Mouse (Mus musculus) cerebellum, adult 2 months (tissue): Measurements from ENCODE around the gene Nadk. TPM values are rescaled to one million over a fixed set of nuclear protein-coding genes. Genes with fewer than 3 reads are reported as not detected.
A peak's percentile ranks its signal among the peaks of the same experiment; 100 is the strongest.

Experiments
- DNase-seq, 2 experiments: peaks; one replicate each; pipeline ENCODE4 v3.0.0; 2021
- H3K27ac ChIP-seq: fragments of 200-500 bp; 2 replicates; pipeline ENCODE4 v1.5.1; 2012; ENCODE audit warnings: low read length, control low read depth, inconsistent platforms; ENCODE audit not compliant: insufficient read depth
- H3K27me3 ChIP-seq: fragments of 200-500 bp; 2 replicates; pipeline ENCODE4 v1.6.1; 2012; ENCODE audit warnings: inconsistent platforms, mild to moderate bottlenecking, low read length, moderate library complexity; ENCODE audit not compliant: control insufficient read depth, insufficient read depth
- H3K4me1 ChIP-seq: fragments of 200-500 bp; 2 replicates; pipeline ENCODE4 v1.6.1; 2011; ENCODE audit warnings: low read length; ENCODE audit not compliant: control insufficient read depth, insufficient read depth
- H3K4me3 ChIP-seq: fragments of 200-500 bp; replicated peaks from 2 replicates; pipeline ENCODE3; 2011; ENCODE audit warnings: mild to moderate bottlenecking, low read depth, low read length, control low read depth; ENCODE audit not compliant: insufficient read depth
- CTCF ChIP-seq: fragments of 200-500 bp; IDR thresholded peaks from 2 replicates; pipeline ENCODE4 v1.5.1; 2011; ENCODE audit warnings: low read depth, mild to moderate bottlenecking, control low read depth, low read length, moderate library complexity, borderline replicate concordance; ENCODE audit not compliant: insufficient read depth
- POLR2A ChIP-seq: fragments of 200-500 bp; IDR thresholded peaks from 2 replicates; pipeline ENCODE4 v1.6.1; 2011; ENCODE audit warnings: low read length, control low read depth, borderline replicate concordance; ENCODE audit not compliant: insufficient read depth
- WGBS: fragments of 180-500 bp; shearing (Covaris S2); methylation state at CpG from one replicate; pipeline ENCODE4 v1.1.7; 2018; 5-methylcytosine and 5-hydroxymethylcytosine counted together
- polyA plus RNA-seq: library from polyadenylated mRNA; depleted of rRNA; stranded (reverse); fragments of >200 nt; gene quantifications from 2 replicates; pipeline ENCODE4 v1.2.3, GENCODE M21; 2012

Nadk gene
- polyA plus RNA-seq, 1 experiment: 59.0 TPM

DNA sequence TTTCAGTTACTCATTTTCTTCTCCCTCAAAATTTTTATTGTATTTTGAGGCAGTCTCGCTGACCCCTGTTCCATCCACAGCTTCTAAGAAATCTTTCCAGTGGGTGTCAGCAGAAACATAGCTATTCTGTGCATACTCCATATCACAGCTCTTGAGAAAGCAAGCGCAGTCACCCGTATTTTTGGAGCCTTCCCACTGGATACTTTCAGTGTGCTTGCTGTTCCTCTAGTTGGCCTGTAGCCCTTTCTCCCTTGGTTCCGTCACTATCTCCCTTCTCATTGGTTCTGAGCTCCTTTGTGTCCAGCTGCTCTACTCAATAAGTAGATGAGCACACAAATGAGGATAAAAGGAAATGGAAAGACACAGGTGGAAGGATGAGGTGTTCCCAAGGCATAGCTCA is 11.1 kb upstream of the Nadk start:
- 68% methylated on average over 4 of the region's 4 CpGs for WGBS
- Histone ChIP-seq H3K27ac (peak overlapping the region; percentile 48), H3K27me3 (no peaks in the 10 kb centered on the region), H3K4me1 (peaks cover 27% of the 10 kb centered on the region), H3K4me3 (no peak overlapping the region)
- TF ChIP-seq CTCF (no peak), POLR2A (no peak)
- no peak for DNase-seq

DNA sequence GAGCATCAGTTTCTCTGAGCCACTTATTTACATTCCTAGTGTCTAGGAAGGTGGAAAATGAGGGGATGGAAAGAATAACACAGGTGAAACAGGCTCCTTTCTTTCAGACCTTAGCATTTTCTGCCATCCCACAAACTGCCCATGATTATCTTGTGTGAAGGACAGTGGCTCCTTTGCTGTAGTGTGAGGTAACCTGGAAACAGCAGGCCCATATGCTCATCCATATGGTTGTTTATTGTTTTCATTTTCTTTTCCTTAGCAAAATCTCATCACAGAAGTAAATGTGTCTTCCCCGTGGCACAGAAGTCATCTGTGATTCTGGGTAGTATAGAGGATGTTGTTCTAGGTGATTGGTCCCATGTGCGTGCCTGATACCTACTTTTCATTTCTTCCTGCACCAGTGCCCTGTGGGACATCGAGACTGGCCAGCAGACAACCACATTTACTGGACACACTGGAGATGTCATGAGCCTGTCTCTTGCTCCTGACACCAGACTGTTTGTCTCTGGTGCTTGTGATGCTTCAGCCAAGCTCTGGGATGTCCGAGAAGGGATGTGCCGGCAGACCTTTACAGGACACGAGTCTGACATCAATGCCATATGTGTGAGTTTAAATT is 9.2 kb upstream of the Nadk start:
- 13% methylated on average over 6 of the region's 6 CpGs for WGBS
- TF ChIP-seq POLR2A (no peak), CTCF (no peak)
- H3K27me3 ChIP-seq: no peaks in the 10 kb centered on the region
- H3K4me3 ChIP-seq: no peak overlapping the region
- H3K27ac ChIP-seq: peak overlapping the region; percentile 87
- H3K4me1 ChIP-seq: peaks cover 27% of the 10 kb centered on the region
- DNase-seq: peak; percentile 64 to 74

DNA sequence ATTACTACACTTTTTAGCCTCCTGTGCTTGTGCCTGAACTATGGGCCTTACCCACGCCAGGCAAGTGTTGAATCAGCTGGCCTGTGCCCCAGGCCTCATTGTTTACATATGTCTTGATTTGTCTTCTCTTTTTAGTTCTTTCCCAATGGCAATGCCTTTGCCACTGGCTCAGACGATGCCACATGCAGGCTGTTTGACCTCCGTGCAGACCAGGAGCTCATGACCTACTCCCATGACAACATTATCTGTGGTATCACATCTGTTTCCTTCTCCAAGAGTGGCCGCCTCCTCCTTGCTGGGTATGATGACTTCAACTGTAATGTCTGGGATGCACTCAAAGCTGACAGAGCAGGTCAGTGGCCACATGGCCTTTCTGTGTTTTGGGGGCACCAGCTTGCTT is 7.3 kb upstream of the Nadk start:
- Histone ChIP-seq H3K4me3 (no peak overlapping the region), H3K27me3 (no peaks in the 10 kb centered on the region), H3K4me1 (peaks cover 27% of the 10 kb centered on the region), H3K27ac (peak overlapping the region; percentile 72)
- no peak for DNase-seq
- TF ChIP-seq CTCF (no peak), POLR2A (no peak)
- 80% methylated on average over 4 of the region's 4 CpGs for WGBS

DNA sequence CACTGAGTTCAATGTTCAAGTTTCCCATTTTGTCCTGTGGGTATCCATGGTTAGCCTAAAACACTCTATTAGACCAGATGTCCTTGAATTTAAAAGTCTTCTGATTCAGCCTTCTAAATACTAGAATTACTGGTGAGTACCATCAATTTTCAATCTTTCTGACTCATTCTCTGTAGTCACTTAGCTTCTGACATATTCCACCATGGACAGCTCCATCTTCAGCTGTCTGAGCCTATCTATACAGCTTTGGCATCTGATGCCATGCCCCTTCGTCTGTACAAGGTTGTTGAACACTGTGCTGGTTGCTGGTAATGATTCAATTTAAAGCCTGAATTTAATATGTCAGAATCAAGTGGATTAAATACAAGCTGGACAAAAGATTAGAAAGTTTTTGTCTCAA is 6.7 kb upstream of the Nadk start:
- no peak for TF ChIP-seq POLR2A
- TF ChIP-seq CTCF: no peak
- peaks cover 27% of the 10 kb centered on the region for H3K4me1 ChIP-seq
- no peak overlapping the region for H3K4me3 ChIP-seq
- WGBS: 52% methylated on average over 1 of the region's 1 CpGs
- no peak overlapping the region for H3K27ac ChIP-seq
- no peaks in the 10 kb centered on the region for H3K27me3 ChIP-seq
- no peak for DNase-seq

DNA sequence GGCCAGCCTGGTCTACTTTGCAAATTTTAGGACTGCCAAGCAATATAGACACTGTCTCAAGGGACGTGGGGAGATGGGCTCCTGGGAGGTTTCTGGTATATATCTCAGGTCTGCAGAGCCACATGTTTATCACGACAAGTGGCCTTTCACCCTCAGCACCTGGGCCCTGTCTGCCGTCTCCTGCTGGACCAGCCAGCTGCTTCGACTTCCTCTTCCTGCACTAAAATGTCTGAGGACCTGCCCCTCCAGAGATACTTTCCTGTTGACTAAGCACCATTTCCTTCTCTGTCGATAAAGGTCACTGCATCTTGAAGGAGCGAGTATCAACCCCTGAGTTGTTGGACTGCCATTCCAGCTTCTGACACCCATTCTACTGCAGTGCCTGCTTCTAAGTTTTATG is 2.7 kb upstream of the Nadk start:
- H3K4me1 ChIP-seq: peaks cover 11% of the 10 kb centered on the region
- no peak overlapping the region for H3K4me3 ChIP-seq
- TF ChIP-seq POLR2A (no peak), CTCF (no peak)
- H3K27ac ChIP-seq: no peak overlapping the region
- WGBS: 79% methylated on average over 6 of the region's 6 CpGs
- H3K27me3 ChIP-seq: no peaks in the 10 kb centered on the region
- DNase-seq: peak in 1 of 2 experiments; percentile 4

DNA sequence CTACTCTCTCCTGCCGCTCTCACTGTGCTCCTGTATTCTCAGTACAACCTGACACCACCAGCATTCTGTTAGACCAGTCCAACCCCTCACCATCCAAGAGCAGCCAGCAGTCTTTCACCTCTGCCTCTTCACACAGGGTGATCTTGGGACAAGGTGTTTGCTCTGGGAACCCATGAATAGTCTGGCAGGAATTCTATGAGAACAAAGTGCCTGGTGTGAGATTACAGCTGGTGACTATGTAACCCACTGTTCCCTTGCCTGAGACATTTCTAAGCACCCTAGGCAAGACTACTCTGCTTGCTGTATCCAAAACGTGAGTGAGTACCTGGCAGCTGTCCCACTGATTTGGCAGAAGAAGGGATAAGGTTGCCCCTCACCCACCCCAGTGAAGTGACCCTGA is 1.2 kb upstream of the Nadk start:
- Histone ChIP-seq H3K4me3 (no peak overlapping the region), H3K4me1 (peaks cover 9% of the 10 kb centered on the region; the same call in 1 of the 2 replicates), H3K27me3 (no peaks in the 10 kb centered on the region), H3K27ac (no peak overlapping the region)
- 48% methylated on average over 2 of the region's 2 CpGs for WGBS
- TF ChIP-seq POLR2A (no peak), CTCF (no peak)
- DNase-seq: no peak

DNA sequence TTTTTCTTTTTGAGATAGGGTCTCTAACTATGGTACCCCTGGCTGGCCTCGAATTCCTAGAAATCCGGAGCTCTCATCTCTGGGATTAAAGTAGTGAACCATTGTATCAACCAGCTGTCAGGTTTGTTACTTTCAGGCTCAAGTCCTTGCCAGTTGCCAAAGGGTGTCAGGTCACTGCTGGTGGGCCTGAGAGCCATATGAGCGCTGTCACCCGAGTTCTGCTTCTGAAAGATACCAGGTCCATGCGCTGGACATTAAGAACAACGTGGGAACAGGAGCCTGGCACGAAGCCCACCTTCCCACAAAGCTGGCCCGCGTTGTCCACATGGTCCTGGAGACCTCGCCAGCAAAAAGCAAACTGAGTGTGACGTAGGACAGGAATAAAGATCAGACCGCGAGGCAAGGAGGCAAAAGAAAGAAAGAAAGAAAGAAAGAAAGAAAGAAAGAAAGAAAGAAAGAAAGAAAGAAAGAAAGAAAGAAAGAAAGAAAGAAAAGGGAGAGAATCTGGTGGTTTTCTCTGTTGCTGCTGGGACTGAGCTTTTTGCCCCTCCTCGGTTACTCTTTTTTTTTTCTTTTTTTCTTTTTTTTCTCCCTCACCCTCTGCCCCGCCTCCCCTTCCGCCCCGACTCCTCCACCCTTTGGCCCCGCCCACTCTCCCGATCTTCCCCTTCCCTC is 684 bp downstream of the Nadk start:
- Histone ChIP-seq H3K4me1 (peaks cover 15% of the 10 kb centered on the region; the same call in 1 of the 2 replicates), H3K27me3 (no peaks in the 10 kb centered on the region), H3K27ac (peak overlapping the region; percentile 64), H3K4me3 (peak overlapping the region; percentile 73)
- TF ChIP-seq POLR2A (no peak), CTCF (no peak)
- WGBS: 1% methylated on average over 19 of the region's 19 CpGs
- DNase-seq: peak; percentile 64 to 68

DNA sequence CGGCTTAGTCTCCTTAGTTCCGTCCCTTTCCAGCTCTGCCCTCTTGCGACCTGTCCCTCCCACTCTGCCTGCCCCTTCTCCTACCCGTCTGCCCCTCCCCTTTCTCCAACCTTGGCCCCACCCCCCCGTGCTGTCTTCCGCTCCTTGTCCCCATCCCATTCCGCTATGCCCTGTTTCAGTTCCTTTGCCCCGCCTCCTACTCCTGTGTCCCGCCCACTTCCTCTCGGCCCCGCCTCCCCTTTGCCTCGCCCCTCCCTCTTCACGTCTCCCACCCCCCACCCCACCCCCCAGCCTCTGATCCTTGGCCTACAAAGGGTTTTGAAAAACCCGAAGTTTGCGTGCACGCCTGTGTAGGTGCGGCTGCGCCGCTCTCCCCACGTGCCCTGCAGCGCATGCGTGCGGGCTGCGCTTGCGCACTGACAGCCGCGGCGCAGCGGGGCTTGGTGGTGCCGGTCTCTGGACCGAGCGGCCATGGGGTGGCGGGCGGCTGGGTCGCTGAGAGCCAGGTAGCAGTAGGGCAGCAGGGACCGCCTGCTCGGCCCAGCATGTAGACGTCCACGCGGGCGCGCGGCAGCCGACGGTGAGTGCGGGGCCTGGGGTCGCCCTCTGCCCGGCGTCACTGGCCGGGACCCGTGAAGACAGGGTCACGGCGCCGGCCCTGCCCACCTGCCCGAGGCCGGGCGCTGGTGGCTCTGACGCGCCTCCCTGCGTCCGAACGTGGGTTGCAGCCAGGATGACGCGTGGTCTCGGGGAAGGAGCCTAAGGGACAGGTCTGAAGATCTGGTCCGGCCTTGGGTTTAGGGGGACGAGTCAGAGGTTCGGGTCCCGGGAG is 1.4 kb downstream of the Nadk start:
- TF ChIP-seq CTCF (peak; percentile 38; the same call in 1 of the 2 replicates), POLR2A (peak; percentile 89)
- peak; percentile 94 to 96 for DNase-seq
- peak overlapping the region; percentile 93 for H3K27ac ChIP-seq
- WGBS: under 1% methylated on average over 65 of the region's 69 CpGs
- H3K27me3 ChIP-seq: no peaks in the 10 kb centered on the region
- H3K4me3 ChIP-seq: peak overlapping the region; percentile 73
- peaks cover 15% of the 10 kb centered on the region; the same call in 1 of the 2 replicates for H3K4me1 ChIP-seq
